ENCODE assay signal across 17 mouse cellular contexts in genomic region chr6:145269313-145269845, GRCm38 (mm10).
"Had no signal": no experiment of that assay in that cellular context is flagged by ENCODE, and none has a peak within 500 bp of the region (broad histone marks: within the 10 kb centered on the region; RNA-seq: fewer than 3 reads in every experiment).

No protein-coding gene starts in this region.

- H3K36me3 ChIP-seq: limb, embryonic 12.5 days; limb, embryonic 15.5 days; midbrain, embryonic 10.5 days; midbrain, embryonic 13.5 days had no signal

- H3K4me1 ChIP-seq: limb, embryonic 12.5 days; limb, embryonic 15.5 days; midbrain, embryonic 10.5 days; midbrain, embryonic 13.5 days had no signal

- H3K9me3 ChIP-seq: limb, embryonic 12.5 days; limb, embryonic 15.5 days; midbrain, embryonic 10.5 days; midbrain, embryonic 13.5 days had no signal

- H3K27me3 ChIP-seq: limb, embryonic 15.5 days; megakaryocyte, embryonic 14.5 days; midbrain, embryonic 13.5 days had no signal

- DNase-seq: kidney, adult 8-10 months; kidney, postnatal 14 days; kidney, postnatal 4 days; left cerebral cortex, postnatal 4 days; liver, postnatal 0 days; lung, embryonic 14.5 days; thymus, postnatal 25 days had no signal

- H3K9ac ChIP-seq: limb, embryonic 12.5 days; limb, embryonic 15.5 days; liver, embryonic 14.5 days; liver, postnatal 0 days; lung, embryonic 14.5 days; midbrain, embryonic 13.5 days had no signal

- H3K27ac ChIP-seq: limb, embryonic 12.5 days; limb, embryonic 15.5 days; liver, embryonic 14.5 days; macrophage; midbrain, embryonic 10.5 days; midbrain, embryonic 13.5 days had no signal

- H3K4me2 ChIP-seq: limb, embryonic 12.5 days; limb, embryonic 15.5 days; liver, embryonic 11.5 days; lung, embryonic 14.5 days; midbrain, embryonic 13.5 days had no signal

- ATAC-seq: liver, postnatal 0 days; lung, postnatal 0 days; midbrain, embryonic 13.5 days; midbrain, embryonic 16.5 days had no signal

- H3K4me3 ChIP-seq: limb, embryonic 12.5 days; limb, embryonic 15.5 days; megakaryocyte, embryonic 14.5 days; midbrain, embryonic 10.5 days; midbrain, embryonic 13.5 days had no signal
